Mouse (Mus musculus) embryo, embryonic 10 days (tissue): Measurements from ENCODE around the gene Ltbp2.

Source experiments
- DNase-seq: peaks from one replicate; pipeline ENCODE4 v3.0.0-alpha.2; 2015; ENCODE audit warnings: low spot score

Ltbp2 gene

DNA sequence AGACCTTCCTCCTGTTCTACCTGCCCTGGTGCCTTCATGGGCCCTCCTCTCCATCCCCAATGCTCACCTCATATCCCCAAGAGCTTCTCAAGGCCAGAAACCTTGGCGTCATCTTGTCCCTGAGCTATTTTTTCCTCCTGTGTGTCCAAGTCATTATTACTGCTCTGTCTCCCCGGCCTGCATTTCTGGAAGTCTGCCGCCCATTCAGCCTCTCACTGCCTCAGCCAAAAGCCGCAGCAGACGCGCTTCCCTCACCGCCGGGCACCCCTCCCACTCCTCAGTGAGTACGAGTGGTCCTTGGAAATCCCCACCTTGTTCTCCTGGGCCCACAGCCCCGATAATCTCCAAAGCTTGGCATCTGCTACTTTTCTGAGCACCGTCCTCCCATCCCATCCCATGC is 3.8 kb upstream of the Ltbp2 start:
- DNase-seq = no peak

DNA sequence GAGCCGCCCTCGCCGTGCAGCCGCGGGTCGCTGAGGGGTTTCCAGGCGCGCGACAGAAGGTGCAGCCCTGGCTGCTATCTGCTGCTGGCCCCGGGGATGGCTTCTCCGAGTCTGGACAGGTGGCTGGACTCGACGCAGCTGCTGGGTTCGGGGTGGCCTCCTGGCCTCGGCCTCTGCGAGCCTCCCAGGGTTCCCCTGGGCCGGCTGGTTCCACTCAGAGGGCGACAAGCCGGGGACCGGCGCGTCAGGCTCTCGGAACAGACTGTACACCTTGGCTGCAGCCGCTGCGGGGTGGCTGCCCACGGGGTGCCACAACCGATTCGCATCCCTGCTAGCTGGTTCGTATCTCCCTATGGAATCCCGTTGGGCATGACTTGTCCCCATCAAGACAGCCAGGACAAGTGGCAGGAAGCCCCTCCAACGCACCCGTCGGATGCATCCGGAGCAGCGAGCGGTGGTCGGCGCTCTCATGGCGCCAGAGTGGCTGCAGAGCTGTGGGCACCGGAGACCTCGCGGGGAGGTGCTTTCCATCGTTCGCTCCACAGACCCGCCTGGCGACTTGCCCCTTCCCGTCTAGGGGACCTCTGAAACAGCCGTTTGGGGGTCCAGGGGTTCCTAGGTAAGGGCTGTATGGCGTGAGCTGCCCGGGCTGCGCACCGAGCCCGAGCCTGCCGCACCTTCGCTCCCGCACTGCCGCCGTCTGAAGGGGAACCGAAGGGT is 411 bp downstream of the Ltbp2 start:
- DNase-seq = peak; percentile 37

DNA sequence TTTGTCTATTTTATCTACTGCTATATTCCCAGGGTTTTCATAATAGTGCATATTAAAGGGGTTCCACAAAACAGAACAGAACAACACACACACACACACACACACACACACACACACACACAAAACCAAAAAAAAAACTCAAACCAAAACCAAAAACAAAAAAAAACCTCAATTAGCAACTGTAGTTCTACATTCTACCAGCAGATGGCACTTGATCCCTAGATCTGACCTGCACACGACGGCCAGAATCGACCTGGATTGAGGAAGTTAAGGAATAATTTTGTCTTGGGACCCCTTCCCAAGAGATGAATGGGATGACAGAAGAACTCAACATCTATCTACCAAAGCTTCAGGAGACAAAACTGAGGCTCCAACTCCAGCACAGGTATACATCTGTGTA is 2.9 kb downstream of the Ltbp2 start:
- peak; percentile 68 for DNase-seq

DNA sequence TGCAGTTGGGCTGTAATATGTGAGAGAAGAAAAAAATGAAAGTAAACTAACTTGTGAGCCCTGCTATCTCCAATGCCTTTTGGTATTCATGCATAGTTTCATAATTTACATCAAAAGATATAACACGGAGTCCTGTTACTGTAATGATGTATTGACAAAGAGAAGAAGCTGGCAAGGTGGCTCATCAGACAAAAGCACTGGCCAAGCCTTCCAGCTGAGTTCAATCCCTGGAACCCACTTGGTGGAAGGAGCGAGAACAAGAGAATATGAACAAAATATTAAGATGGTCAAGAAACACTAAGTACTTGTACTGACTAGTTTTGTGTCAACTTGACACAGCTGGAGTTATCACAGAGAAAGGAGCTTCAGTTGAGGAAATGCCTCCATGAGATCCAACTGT is 4.0 kb downstream of the Ltbp2 start:
- no peak for DNase-seq

DNA sequence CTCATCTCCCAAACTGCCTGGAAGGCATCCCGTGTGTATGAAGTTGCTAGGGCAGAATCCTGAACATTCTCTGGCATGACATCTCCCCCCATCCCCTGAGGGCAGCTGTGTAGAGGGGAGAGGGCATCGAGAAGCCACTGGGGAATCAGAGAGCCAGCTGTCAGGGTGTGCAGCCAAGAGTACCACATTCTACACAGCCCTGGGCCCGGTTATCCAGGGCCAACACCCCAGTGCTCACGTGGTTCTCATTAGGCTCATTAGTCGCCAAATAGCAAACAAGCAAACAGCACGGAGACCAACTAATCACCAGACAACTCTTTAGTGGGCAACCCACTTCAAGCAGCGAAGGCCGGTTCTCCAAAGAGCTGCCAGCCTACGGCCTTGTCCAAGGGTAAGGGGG is 10.9 kb downstream of the Ltbp2 start:
- DNase-seq = no peak

DNA sequence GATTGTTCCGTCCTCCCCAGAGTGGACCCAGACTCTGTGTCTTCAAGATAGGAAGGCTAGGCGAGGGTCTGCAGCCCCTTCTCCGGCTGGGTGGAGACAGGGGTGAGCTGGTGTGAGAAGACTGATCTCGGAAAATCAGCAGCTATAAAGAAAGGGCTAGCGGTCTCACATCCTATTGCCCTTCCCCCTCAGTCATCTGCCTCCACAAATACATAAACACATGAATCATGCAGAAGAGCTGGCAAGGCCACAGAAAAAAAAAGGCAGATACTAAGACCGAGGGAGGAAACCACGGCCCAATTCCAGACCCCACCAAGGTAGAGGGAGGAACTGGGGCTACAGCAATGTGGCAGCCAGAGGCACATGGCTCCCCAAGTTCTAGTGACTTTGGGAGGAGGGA is 11.5 kb downstream of the Ltbp2 start:
- DNase-seq = no peak

DNA sequence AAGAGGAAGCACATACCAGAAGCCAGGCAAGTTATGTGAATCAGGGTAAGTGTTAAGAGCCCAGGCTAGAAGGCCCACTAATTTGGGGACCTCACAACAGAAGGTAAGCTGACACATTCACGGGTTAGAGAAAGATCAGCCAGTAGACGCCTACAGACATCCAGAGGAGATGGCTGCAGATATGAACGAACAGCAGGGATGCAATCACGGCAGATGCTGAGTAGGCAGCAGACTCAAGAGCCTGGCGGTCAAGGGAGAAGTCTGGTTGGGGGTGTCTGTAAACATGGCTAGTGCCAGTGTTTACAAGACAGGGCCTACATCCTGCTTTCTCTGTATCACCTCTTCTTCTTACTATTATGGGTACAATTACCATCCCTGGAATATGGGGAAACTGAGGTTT is 13.1 kb downstream of the Ltbp2 start:
- DNase-seq = no peak

DNA sequence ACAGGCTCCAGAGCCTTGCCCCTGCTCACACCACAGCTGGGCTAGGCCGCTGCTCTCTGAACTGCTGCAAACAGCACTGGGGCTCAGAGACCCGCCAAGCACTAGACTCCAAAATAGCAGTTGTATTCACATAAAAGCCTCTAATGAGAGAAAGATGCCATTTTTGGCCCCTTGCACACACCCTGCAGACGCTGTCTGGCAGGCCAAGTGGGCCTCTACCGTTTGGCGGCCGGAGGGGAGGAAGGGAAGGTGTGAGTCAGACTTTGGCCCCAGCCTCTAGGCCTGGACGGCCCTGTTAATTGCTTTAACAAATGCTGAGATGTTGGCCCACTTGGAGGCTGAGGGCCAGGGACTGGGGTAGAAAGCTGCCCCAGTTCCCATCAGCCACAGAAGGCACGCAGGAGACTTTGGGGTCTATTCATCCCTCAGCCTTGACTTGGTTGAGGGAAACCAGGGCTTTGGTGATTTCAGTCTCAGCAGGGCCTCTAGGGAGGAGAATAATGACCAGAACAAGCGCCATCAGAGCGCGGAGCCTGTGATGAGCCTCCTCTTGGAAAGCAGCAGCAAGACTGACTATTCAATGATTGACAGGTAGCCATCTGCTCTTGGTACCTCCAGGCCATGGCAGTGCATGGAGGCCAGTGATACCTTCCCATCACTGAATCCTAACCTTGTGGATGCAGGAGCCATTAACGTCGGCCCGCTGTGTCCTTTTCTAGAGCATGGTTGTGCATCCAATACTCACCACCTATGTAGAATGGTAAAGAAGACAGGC is 14.0 kb downstream of the Ltbp2 start:
- DNase-seq = no peak

DNA sequence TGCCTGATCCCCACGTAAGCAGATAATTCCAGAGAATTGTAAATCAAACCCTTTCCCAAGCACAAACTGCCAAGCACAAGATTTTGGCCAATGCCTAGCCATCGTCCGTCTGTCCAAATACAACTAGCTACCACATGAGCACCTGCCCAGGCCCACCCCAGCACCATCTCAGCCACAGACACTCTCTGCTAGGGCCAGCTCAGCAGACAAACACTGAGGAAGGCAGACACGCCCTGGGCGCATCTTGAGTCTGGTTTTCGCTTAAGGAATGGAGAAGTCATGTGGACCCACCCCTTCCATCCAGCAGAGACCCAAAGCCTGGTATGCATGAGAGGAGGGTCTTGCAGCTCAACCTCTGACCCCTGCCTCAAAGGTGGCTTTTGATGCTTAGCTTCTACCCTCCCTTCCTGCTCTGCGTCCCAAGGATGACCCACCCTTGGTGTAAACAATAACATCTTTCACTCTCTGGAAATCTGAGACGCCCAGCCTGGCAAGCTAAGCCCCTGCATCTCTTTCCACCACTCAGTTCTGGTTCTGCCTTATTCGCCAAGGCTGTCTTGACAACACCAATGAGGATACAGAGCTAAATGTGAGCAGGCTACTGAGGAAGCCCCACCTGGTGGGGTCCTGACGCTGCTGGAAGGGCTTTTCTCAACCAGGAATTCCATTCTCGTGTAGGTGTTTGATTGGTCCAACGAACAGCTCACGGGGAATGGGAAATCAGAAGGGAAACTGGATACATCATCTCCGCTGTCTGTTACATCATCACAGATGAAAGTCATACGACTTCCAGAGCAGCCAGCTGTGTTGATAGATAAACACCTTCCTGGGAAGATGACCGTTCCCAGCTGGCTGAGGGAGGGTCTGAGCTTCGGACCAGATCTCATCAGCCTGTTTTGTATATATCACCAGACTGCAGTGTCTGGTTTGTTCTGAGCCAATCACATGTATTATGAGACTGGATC is 17.9 kb downstream of the Ltbp2 start:
- peak; percentile 66 for DNase-seq

DNA sequence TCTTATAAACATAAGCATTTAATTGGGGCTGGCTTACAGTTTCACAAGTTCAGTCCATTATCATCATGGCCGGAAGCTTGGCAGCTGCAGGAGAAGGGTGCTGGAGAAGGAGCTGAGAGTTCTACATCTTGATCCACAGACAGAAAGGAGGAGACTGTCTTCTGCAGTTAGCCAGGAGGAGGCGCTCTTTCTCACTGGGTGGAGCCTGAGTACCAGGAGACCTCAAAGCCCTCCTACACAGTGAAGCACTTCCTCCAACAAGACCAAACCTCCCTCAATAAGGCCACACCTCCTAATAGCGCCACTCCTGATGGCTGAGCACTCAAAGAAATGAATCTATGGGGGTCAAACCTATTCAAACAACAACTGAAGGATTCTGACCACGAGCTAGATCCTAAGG is 18.6 kb downstream of the Ltbp2 start:
- no peak for DNase-seq

DNA sequence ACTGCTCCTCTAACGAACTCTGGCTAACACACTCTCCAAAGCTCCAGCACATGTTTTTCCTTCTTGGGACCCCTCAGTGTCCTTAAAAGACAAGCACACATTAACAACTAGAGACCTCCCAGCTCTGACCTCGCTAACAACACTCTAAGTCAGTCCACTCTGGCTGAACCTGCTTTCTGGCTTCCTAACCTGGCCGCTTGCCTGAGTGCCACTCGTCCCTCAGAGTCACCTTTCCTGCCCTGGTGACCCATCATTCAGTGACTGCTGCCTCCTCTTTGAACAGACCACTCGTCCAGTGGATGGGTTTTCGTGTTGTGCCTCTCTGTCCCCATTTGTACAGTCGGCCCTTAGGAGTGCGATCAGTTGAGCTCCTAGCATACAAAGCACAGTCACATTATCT is 19.8 kb downstream of the Ltbp2 start:
- no peak for DNase-seq

DNA sequence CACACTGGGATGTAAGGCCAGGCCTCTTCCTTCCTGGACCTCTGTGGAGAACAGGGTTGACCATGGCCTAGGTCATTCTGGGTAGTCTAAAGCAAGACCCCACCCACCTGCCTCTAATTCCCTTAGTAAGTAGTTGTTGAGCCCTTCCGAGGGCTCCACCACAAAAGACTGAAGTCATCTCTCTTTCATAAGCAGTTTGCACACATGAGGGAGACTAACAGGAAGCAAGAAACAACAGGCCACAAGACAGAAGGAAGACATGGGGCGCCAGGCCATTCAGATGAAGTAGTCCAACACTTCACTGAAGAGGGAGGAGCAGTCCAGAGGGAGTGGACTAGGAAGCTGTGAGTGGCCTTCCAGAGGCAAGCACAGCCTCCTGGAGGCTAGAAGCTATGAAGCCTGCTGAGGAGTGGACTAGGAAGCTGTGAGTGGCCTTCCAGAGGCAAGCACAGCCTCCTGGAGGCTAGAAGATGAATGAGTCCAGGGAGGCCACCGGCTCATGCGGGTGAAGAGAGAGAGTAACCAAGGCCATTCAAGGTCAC is 21.2 kb downstream of the Ltbp2 start:
- DNase-seq = no peak

DNA sequence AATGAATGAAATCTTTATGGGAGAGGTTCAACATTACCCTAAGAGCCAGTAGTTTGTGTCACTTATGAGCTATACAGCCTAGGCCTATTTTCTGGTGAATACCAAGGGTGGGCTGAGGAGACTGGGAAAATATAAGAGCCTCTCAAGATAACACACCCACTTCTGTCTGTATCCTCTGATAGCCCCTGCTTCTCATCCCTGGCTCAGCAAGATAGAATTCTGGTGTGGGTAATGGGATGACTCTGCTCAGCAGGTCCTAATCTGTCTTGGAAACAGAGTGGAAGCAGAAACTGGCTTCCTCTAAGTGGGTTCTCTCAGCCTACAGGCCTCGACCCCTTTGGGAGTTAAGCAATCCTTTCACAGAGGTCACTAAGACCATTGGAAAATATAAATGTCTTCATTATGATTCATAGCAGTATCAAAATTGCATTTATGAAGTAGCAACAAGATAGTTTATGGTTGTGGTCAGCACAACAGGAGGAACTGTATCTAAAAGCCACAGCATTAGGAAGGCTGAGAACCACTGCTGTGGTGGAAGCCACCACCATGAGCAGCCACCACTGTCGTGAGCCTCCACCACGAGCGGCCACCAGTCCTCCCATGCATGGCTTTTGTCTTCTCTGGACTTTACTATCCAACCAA is 21.8 kb downstream of the Ltbp2 start:
- no peak for DNase-seq

DNA sequence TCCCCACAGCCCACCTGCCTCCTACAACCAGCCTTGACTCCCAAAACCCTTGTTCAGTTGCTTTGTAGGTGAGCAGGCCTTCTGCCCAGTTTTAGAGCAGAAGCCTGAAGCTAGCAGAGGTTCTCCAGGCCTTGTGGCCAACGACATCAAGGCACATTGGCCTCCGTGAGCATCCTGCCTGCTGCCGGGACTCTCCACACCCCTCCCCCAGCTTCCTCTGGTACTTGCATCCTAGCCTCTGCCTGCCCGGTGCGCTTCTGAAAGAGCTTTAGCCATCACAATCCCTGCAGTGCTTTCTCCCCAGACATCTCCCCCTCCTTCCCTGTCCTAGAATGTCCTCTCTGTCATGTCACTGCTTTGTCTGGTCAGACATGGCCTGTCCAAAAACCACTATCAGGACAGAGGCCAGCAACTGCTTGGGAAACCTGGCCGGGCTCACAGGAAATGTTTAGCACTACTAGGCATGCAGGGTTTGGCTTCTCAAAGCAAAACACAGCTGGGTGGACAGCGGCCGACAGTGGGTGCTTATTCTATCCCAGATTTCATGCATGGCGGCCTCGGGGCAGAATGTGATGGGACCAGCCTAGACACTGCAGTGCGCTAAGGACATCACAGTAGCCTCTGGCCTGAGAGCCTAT is 24.8 kb downstream of the Ltbp2 start:
- DNase-seq = no peak

DNA sequence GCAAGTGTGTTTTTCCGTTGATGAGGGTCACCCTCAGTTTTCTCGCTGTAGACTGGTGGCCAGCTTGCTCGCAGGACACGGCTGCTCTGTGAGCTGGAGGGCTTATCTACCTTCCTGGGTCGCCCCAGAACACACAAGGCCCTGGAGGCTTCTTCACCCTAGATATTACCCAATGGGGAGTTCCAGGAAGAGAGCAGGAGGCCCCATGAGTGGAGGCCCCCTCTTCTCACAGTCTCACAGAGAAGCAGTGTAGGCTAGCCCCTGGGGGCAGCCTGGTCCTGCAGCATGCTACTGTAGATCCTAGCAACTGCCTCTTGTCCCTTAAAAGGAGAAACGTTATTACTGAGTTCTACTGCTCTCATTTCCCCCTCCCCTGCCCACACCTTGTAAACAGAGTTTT is 28.4 kb downstream of the Ltbp2 start:
- no peak for DNase-seq

DNA sequence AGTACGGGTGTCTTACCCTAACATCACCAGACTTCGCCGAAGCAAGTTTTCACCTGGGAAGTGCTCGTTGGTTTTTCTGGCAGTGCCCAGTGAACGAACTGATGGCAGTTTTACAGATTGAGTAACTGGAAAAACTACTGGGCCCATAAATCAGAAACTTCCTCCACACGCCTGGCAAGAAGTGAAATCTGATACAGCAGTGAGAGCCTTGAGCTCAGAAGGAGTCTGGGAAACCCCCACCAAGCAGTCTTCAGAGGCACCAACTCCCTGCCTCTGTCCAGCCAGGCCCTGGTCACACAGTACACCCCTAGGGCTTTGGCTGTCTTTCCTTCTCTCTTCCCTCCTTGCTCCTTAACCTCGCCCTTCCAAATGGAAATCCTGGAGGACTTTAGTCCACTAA is 28.9 kb downstream of the Ltbp2 start:
- peak; percentile 63 for DNase-seq

DNA sequence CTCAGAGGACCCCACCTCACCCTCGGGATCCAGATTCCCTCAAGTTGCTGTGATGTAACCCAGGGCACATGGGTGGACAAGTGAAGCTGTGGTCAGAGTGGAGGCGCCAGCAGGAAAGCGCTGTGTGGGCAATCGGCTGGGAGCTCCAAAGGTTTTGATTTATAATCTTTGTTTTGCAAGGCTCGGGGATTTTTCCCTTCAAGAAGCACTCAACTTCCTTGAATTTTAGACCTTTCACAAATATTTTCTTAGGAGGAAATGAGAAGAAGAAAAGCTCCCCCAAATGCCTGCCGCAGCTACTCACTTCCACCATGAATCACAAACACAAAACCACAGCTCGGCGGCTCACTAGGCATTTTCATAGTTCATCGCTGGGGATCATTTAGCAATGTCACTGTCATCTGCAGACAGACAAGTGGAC is 29.7 kb downstream of the Ltbp2 start:
- DNase-seq = no peak

DNA sequence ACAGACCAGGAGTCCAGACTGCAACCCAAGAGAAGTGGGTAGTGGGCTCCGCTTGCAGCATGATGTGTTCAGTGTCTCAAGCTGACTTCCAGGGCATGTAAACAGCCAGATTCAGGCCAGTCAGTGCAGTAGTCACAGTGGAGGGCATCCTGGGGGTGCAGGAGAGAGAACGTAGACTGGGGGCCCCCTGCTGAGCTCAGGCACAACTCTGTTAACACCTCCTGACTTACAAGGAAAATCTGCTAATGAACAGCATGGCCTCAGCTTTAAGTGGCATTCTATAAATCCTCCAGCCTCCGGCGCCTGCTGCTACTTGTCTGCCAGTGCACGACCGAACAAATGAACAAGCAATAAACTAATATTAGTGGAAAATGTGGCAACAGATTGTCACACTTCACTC is 33.6 kb downstream of the Ltbp2 start:
- no peak for DNase-seq

DNA sequence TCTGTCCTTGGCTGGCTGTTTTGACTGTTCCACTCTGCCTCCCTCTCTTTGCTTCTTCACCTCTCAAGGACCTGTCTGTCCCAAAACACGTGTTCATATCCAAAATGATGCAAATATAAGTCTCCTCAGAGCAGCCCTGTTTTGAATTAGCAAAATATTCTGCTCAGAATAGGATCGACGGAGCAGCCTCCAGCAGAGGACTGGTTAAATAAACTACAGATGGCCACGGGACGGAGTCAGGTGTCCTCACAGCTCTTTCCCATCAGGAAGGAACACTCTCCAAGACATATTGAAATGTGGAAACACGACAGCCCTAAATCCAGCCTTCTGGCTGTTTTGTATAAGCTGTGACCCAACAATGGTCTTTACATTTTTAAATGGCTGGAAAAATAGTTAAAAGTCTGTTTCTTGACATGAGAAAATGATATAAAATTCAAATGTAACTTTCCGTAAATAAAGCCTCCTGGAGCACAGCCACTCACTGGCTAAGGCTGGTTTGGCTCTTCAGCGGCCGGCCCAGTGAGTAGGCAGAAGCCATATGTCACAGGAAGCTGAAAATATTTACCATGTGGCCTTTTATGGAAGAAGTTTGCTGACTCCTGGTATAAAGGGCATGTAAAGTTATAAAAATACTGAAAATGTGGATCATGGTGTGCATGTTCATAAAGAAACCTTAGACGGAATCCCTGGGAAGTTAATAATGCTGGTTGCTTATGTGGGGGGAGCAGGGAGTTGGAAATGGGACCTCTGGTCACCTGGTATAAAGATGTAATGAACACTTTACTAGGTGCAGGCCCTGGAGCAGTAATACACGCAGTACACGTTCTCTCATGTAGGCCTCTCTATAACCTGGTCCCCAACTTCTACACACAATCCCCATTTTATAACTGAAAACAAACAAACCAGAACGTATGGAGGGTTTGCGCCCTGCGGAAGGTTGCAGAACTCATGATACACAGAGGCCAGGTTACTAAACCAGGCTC is 34.9 kb downstream of the Ltbp2 start:
- DNase-seq = no peak

DNA sequence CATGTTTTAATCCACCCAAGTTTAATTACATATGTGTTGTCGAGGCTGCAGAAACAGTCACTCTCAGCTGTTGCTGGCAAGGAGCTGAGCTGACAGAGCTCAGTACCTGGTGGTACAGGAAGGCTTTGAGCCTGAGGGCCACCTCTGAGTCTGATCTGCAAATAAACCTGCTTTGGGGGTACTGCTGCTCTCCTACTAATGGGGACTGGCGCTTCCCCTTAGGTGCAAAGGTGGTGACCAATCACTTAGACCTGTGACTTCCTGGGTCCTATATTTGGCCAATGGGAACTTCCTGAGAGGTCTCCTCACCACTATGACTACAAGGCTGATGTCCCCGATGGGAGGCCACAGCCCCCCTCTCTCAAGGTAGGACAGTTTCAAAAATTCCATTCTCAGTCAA is 35.6 kb downstream of the Ltbp2 start:
- no peak for DNase-seq
